Comparison of ENCODE assay signal across 8 mouse cellular contexts in genomic region chr6:125145001-125145400, GRCm38 (mm10). TPM values are rescaled to one million over a fixed set of nuclear protein-coding genes. Genes with fewer than 3 reads are reported as not detected.
DNase-seq lines count a peak whose midpoint lies in the region; ATAC-seq and TF ChIP-seq lines count a peak whose summit lies in the region.

TSS of gene Iffo1 (plus strand) at chr6:125145241.

- H3K36me3 ChIP-seq in CH12.LX (replicated peaks in 1 of 2; ENCODE audit: control insufficient read depth in 1 of 2, insufficient read depth in 1 of 2, low read length in 1 of 2) = peaks cover 49 to 75% of the 10 kb centered on the region in 2 experiments
- H3K36me3 ChIP-seq in heart, embryonic 13.5 days = peaks cover 45% of the 10 kb centered on the region
- peaks cover 59% of the 10 kb centered on the region for H3K36me3 ChIP-seq in liver, embryonic 12.5 days
- H3K36me3 ChIP-seq in stomach, embryonic 14.5 days (ENCODE audit: control insufficient read depth, insufficient read depth, low read length) = peaks cover 20% of the 10 kb centered on the region

- no peak for TF ChIP-seq RAD21 in CH12.LX (IDR thresholded peaks at IDR 0.05; ENCODE audit: low read depth, low read length)

- TF ChIP-seq EP300 in CH12.LX (IDR thresholded peaks at IDR 0.05; ENCODE audit: low read length) = no peak

- H3K4me1 ChIP-seq in CH12.LX (ENCODE audit: control insufficient read depth in 1 of 2, insufficient read depth in 2 of 2) = peaks cover 9 to 42% of the 10 kb centered on the region in 2 experiments
- H3K4me1 ChIP-seq in heart, embryonic 13.5 days = peaks cover 51% of the 10 kb centered on the region
- peaks cover 59% of the 10 kb centered on the region for H3K4me1 ChIP-seq in liver, embryonic 12.5 days
- H3K4me1 ChIP-seq in stomach, embryonic 14.5 days (ENCODE audit: control insufficient read depth, insufficient read depth, low read length) = peaks cover 21% of the 10 kb centered on the region

- TF ChIP-seq POLR2A in CH12.LX (IDR thresholded peaks at IDR 0.05; ENCODE audit: low read depth, low read length) = peak; percentile 70

- H3K79me2 ChIP-seq in CH12.LX (replicated peaks; ENCODE audit: control insufficient read depth, extremely low read depth, insufficient read depth, poor library complexity, severe bottlenecking) = peaks cover 18% of the 10 kb centered on the region

- DNase-seq in CH12.LX (ENCODE audit: extremely low read depth) = peak; percentile 93
- DNase-seq in c-Kit-negative CD71-positive TER-119-positive erythroid progenitor cells, embryonic 14.5 days (ENCODE audit: low read depth, low spot score) = peak; percentile 83
- peak; percentile 88 for DNase-seq in fibroblast of lung, adult 2 months (ENCODE audit: low read depth)
- peak; percentile 93 for DNase-seq in kidney, postnatal 10 days
- DNase-seq in natural killer cell, adult 2 months (ENCODE audit: low spot score in 2 of 2) = peak; percentile 81 to 82

- no peaks in the 10 kb centered on the region for H3K9me3 ChIP-seq in CH12.LX (replicated peaks; ENCODE audit: low read length)
- H3K9me3 ChIP-seq in heart, embryonic 13.5 days = no peaks in the 10 kb centered on the region
- H3K9me3 ChIP-seq in liver, embryonic 12.5 days (replicated peaks) = no peaks in the 10 kb centered on the region
- H3K9me3 ChIP-seq in stomach, embryonic 14.5 days (ENCODE audit: control insufficient read depth, low read depth, low read length) = no peaks in the 10 kb centered on the region

- peak within 1 kb of the TSS; percentile 66 for H3K4me2 ChIP-seq in CH12.LX (ENCODE audit: insufficient read depth, low read depth, poor library complexity, severe bottlenecking)
- peak within 1 kb of the TSS; percentile 96 for H3K4me2 ChIP-seq in heart, embryonic 13.5 days
- H3K4me2 ChIP-seq in liver, embryonic 12.5 days = peak within 1 kb of the TSS; percentile 94
- H3K4me2 ChIP-seq in stomach, embryonic 14.5 days (replicated peaks; ENCODE audit: low read depth, low read length) = peak within 1 kb of the TSS; percentile 82

- peak within 1 kb of the TSS; percentile 42; the same call in 1 of the 2 replicates for H3K27ac ChIP-seq in CH12.LX (ENCODE audit: insufficient read depth, low read depth)
- H3K27ac ChIP-seq in heart, embryonic 13.5 days (replicated peaks) = peak within 1 kb of the TSS; percentile 96
- H3K27ac ChIP-seq in liver, embryonic 12.5 days = peak within 1 kb of the TSS; percentile 82
- H3K27ac ChIP-seq in stomach, embryonic 14.5 days (ENCODE audit: low read length) = peak within 1 kb of the TSS; percentile 84

- H3K9ac ChIP-seq in CH12.LX (ENCODE audit: insufficient read depth, low read depth) = peak within 1 kb of the TSS; percentile 66
- H3K9ac ChIP-seq in heart, embryonic 13.5 days = peak within 1 kb of the TSS; percentile 88
- peak within 1 kb of the TSS; percentile 88 for H3K9ac ChIP-seq in liver, embryonic 12.5 days
- H3K9ac ChIP-seq in stomach, embryonic 14.5 days (replicated peaks; ENCODE audit: low read depth, low read length) = peak within 1 kb of the TSS; percentile 72

- peak within 1 kb of the TSS; percentile 83 to 89 (median 87) for H3K4me3 ChIP-seq in CH12.LX (replicated peaks in 1 of 3; ENCODE audit: low read depth in 2 of 3, low read length in 2 of 3, poor library complexity in 1 of 3)
- H3K4me3 ChIP-seq in heart, embryonic 13.5 days = peak within 1 kb of the TSS; percentile 75
- peak within 1 kb of the TSS; percentile 83 for H3K4me3 ChIP-seq in liver, embryonic 12.5 days
- peak within 1 kb of the TSS; percentile 65 for H3K4me3 ChIP-seq in stomach, embryonic 14.5 days (ENCODE audit: low read depth, low read length)

- ATAC-seq in heart, embryonic 13.5 days (ENCODE audit: extremely low read depth, insufficient number of reproducible peaks, low FRiP score, low TSS enrichment) = peak; percentile 84
- ATAC-seq in liver, embryonic 12.5 days = peak; percentile 94
- ATAC-seq in stomach, embryonic 14.5 days (ENCODE audit: insufficient number of reproducible peaks, insufficient read depth, low FRiP score, low read depth) = peak; percentile 81

- in situ Hi-C loops in CH12.LX (cut with MboI; ENCODE audit: low pct_ligation_motif_present, low pct_unique_long_range_greater_than_20kb, low sequenced_read_pairs) = no loop called here

- dilution Hi-C loops in CH12.LX (cut with MboI; ENCODE audit: extremely low pct_ligation_motif_present, extremely low pct_unique_long_range_greater_than_20kb, low sequenced_read_pairs) = no loop called here

- WGBS in heart, embryonic 13.5 days = 0% methylated on average over 16 of the region's 16 CpGs
- WGBS in liver, embryonic 12.5 days (ENCODE audit: insufficient replicate concordance) = 0% methylated on average over 16 of the region's 16 CpGs
- WGBS in stomach, embryonic 14.5 days = under 1% methylated on average over 16 of the region's 16 CpGs

- peak in 1 of 2 experiments; percentile 41; a peak in 2 of 4 replicates for TF ChIP-seq CTCF in CH12.LX (conservative IDR thresholded peaks at IDR 0.05 in 1 of 2, IDR thresholded peaks at IDR 0.05 in 1 of 2; ENCODE audit: low read depth in 2 of 2, low read length in 2 of 2)

- H3K27me3 ChIP-seq in CH12.LX (replicated peaks) = no peaks in the 10 kb centered on the region
- no peaks in the 10 kb centered on the region for H3K27me3 ChIP-seq in heart, embryonic 13.5 days (replicated peaks)
- H3K27me3 ChIP-seq in liver, embryonic 12.5 days (replicated peaks) = no peaks in the 10 kb centered on the region
- H3K27me3 ChIP-seq in stomach, embryonic 14.5 days (ENCODE audit: control insufficient read depth, insufficient read depth, low read length) = no peaks in the 10 kb centered on the region

TF ChIP-seq in CH12.LX, 34 proteins besides CTCF, POLR2A, EP300 and RAD21:
- no peak for TF ChIP-seq IRF4 (IDR thresholded peaks at IDR 0.05; ENCODE audit: low read depth, low read length)
- TF ChIP-seq GABPA (IDR thresholded peaks at IDR 0.05; ENCODE audit: insufficient replicate concordance, low read depth, low read length) = no peak
- no peak for TF ChIP-seq MAFK (IDR thresholded peaks at IDR 0.05; ENCODE audit: insufficient replicate concordance, low read length)
- TF ChIP-seq SMC3 (IDR thresholded peaks at IDR 0.05; ENCODE audit: low read depth, low read length) = peak; percentile 16; the same call in 1 of the 2 replicates
- no peak for TF ChIP-seq CHD1 (IDR thresholded peaks at IDR 0.05; ENCODE audit: low read depth, low read length)
- no peak for TF ChIP-seq JUN (IDR thresholded peaks at IDR 0.05; ENCODE audit: insufficient read depth, low read depth, low read length)
- TF ChIP-seq SIN3A (IDR thresholded peaks at IDR 0.05; ENCODE audit: low read length) = no peak; the same call in 1 of the 2 replicates
- TF ChIP-seq ETS1 (conservative IDR thresholded peaks at IDR 0.05; ENCODE audit: low read depth, low read length) = no peak
- no peak for TF ChIP-seq MYC (IDR thresholded peaks at IDR 0.05; ENCODE audit: low read depth, low read length)
- no peak for TF ChIP-seq MAX (IDR thresholded peaks at IDR 0.05; ENCODE audit: low read length)
- peak; percentile 53; the same call in 1 of the 2 replicates for TF ChIP-seq ELF1 (IDR thresholded peaks at IDR 0.05; ENCODE audit: low read depth, low read length)
- TF ChIP-seq JUND (conservative IDR thresholded peaks at IDR 0.05; ENCODE audit: low read depth, low read length) = no peak
- peak; percentile 71; the same call in 1 of the 2 replicates for TF ChIP-seq TBP (conservative IDR thresholded peaks at IDR 0.05; ENCODE audit: low read depth, low read length)
- peak; percentile 56; the same call in 1 of the 2 replicates for TF ChIP-seq NELFE (IDR thresholded peaks at IDR 0.05; ENCODE audit: low read depth, low read length)
- TF ChIP-seq UBTF (IDR thresholded peaks at IDR 0.05; ENCODE audit: low read depth, low read length) = no peak
- TF ChIP-seq CHD2 (IDR thresholded peaks at IDR 0.05; ENCODE audit: low read length) = peak; percentile 97
- TF ChIP-seq BHLHE40 (IDR thresholded peaks at IDR 0.05; ENCODE audit: low read depth, low read length) = no peak
- TF ChIP-seq ZC3H11A (IDR thresholded peaks at IDR 0.05; ENCODE audit: low read depth, low read length) = no peak
- no peak for TF ChIP-seq MEF2A (IDR thresholded peaks at IDR 0.05; ENCODE audit: borderline replicate concordance, low read depth, low read length)
- TF ChIP-seq MAZ (IDR thresholded peaks at IDR 0.05; ENCODE audit: low read depth, low read length) = no peak
- TF ChIP-seq E2F4 (IDR thresholded peaks at IDR 0.05; ENCODE audit: insufficient replicate concordance, low read depth, low read length) = no peak
- TF ChIP-seq ZMIZ1 (IDR thresholded peaks at IDR 0.05; ENCODE audit: low read depth, low read length) = peak; percentile 83
- 0 out of 2 replicates have a peak, but pooled peaks have one; percentile 23 for TF ChIP-seq KAT2A (IDR thresholded peaks at IDR 0.05; ENCODE audit: insufficient replicate concordance, low read length)
- TF ChIP-seq PAX5 (IDR thresholded peaks at IDR 0.05; ENCODE audit: low read length) = no peak
- TF ChIP-seq USF1 (IDR thresholded peaks at IDR 0.05; ENCODE audit: low read depth, low read length) = no peak
- TF ChIP-seq POLR2AphosphoS2 (IDR thresholded peaks at IDR 0.05; ENCODE audit: low read depth, low read length) = peak; percentile 92
- TF ChIP-seq ZKSCAN1 (IDR thresholded peaks at IDR 0.05; ENCODE audit: borderline replicate concordance, low read depth, low read length) = no peak
- TF ChIP-seq RCOR1 (conservative IDR thresholded peaks at IDR 0.05; ENCODE audit: low read depth, low read length) = no peak
- TF ChIP-seq TCF12 (IDR thresholded peaks at IDR 0.05; ENCODE audit: low read depth, low read length) = no peak
- TF ChIP-seq NRF1 (IDR thresholded peaks at IDR 0.05; ENCODE audit: low read depth, low read length) = 0 out of 2 replicates have a peak, but pooled peaks have one; percentile 23
- no peak for TF ChIP-seq MXI1 (IDR thresholded peaks at IDR 0.05; ENCODE audit: low read depth, low read length)
- peak; percentile 71 for TF ChIP-seq HCFC1 (IDR thresholded peaks at IDR 0.05; ENCODE audit: low read depth, low read length)
- no peak for TF ChIP-seq ZNF384 (IDR thresholded peaks at IDR 0.05; ENCODE audit: low read depth, low read length)
- TF ChIP-seq USF2 (conservative IDR thresholded peaks at IDR 0.05; ENCODE audit: low read depth, low read length) = no peak

RNA-seq across cellular contexts. Expression of gene Iffo1, which starts in this region (rescaled TPM):
- total RNA-seq in CH12.LX (2012; rRNA removed) = 6.7 and 7.6 TPM in 2 replicates
- 3.3 and 4.0 TPM in 2 replicates for total RNA-seq in CH12.LX (2014; rRNA removed)
- polyA plus RNA-seq in CH12.LX (2012; ENCODE audit: insufficient read length, low read depth) = 7.0 and 8.2 TPM in 2 replicates
- polyA plus RNA-seq in heart, embryonic 13.5 days (2015; fragmentation: Nextera tagmentation; extraction: Ambion mirVana) = 9.4 and 9.5 TPM in 2 replicates
- 6.6 and 7.3 TPM in 2 replicates for polyA plus RNA-seq in liver, embryonic 12.5 days (2016; fragmentation: Nextera tagmentation; extraction: Ambion mirVana)
- polyA plus RNA-seq in stomach, embryonic 14.5 days (2014; fragmentation: Nextera tagmentation; extraction: Ambion mirVana) = 7.4 and 9.2 TPM in 2 replicates

Comparison
In these comparisons a context has a peak if more than half of its experiments do, and no peak if none do; other contexts are left out.
1. Peak in every context shown above with its lines: DNase-seq, ATAC-seq, H3K4me3 ChIP-seq and H3K27ac ChIP-seq.
2. H3K27ac ChIP-seq: peak in every context shown above with its lines; median percentile 96 in heart, embryonic 13.5 days; 84 in stomach, embryonic 14.5 days; 82 in liver, embryonic 12.5 days; 42 in CH12.LX.